Mouse (Mus musculus): Measurements from ENCODE around the gene Srgn. TPM values are rescaled to one million over a fixed set of nuclear protein-coding genes. Genes with fewer than 3 reads are reported as not detected.

Gene Srgn
- polyA plus RNA-seq, 1 experiment from 2014 or later = 5.7 TPM

Other genes starting within 250 kb of the Srgn start
- gene Hk1, start 147.5 kb downstream of the Srgn start, polyA plus RNA-seq (2014; fragmentation: Nextera tagmentation; extraction: Ambion mirVana) = 14.2 and 31.4 TPM in 2 replicates
- 1.7 TPM in 2 replicates for gene Hkdc1, start 105.0 kb downstream of the Srgn start, polyA plus RNA-seq (2014; fragmentation: Nextera tagmentation; extraction: Ambion mirVana)
- gene 4930507D05Rik, start 78.0 kb downstream of the Srgn start, polyA plus RNA-seq (2014; fragmentation: Nextera tagmentation; extraction: Ambion mirVana) = 0.79 and 0.83 TPM in 2 replicates
- 23.3 and 32.6 TPM in 2 replicates for gene Supv3l1, start 77.7 kb downstream of the Srgn start, polyA plus RNA-seq (2014; fragmentation: Nextera tagmentation; extraction: Ambion mirVana)
- 59.9 and 83.4 TPM in 2 replicates for gene Vps26a, start 40.6 kb downstream of the Srgn start, polyA plus RNA-seq (2014; fragmentation: Nextera tagmentation; extraction: Ambion mirVana)
- gene Kif1bp, start 51.0 kb upstream of the Srgn start, polyA plus RNA-seq (2014; fragmentation: Nextera tagmentation; extraction: Ambion mirVana) = 32.4 and 41.5 TPM in 2 replicates
- gene Ddx21, start 74.8 kb upstream of the Srgn start, polyA plus RNA-seq (2014; fragmentation: Nextera tagmentation; extraction: Ambion mirVana) = 23.4 and 36.3 TPM in 2 replicates
- gene Ddx50, start 123.8 kb upstream of the Srgn start, polyA plus RNA-seq (2014; fragmentation: Nextera tagmentation; extraction: Ambion mirVana) = 101 and 138 TPM in 2 replicates
- gene Stox1, start 198.7 kb upstream of the Srgn start, polyA plus RNA-seq (2014; fragmentation: Nextera tagmentation; extraction: Ambion mirVana) = 2.7 and 3.1 TPM in 2 replicates

Data from kidney, embryonic 14.5 days (tissue).